Mouse (Mus musculus): ENCODE measurements around the gene Rrp1. TPM values are rescaled to one million over a fixed set of nuclear protein-coding genes. Genes with fewer than 3 reads are reported as not detected.

Rrp1 gene
- polyA plus RNA-seq, 1 experiment, result 385 TPM

DNA sequence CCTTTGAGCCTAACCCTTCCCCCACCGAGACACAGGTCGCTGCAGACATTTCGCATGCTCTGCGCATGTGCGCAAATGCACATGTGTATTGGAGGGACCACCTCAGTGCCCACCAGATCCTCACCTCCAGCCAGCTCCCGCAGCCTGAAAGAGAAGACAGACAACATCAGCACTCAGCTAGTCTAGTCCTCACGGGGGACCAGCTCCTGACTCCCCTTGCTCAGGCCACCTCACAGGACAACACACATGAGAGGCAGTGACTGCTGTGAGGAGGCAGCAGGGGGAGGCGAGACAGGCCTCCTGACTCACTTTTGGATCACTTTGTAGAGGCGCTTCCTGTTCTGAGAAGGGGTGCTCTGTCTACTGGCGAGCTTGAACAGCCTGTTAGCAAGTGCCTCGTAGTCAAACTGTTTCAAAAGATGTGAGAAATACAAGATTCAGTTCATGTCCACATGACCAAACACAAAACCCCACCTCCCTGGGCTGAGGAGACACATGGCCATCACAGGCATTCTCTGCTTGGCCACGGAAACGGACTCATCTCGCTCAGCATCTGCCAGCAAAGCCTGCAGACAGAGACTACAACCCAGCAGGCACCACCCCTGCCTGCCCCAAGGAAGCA lies 10.4 kb downstream of the Rrp1 start:
- no peak for TF ChIP-seq POLR2A (IDR thresholded peaks at IDR 0.05; ENCODE audit: borderline replicate concordance, extremely low read depth, insufficient read depth, insufficient read length, poor library complexity, severe bottlenecking)
- TF ChIP-seq CTCF (IDR thresholded peaks at IDR 0.05; ENCODE audit: borderline replicate concordance, extremely low read depth, insufficient read depth, insufficient read length), result no peak
- DNase-seq (ENCODE audit: low read depth), result no peak

GRCm38 (mm10) chr10:78401127-78401526 lies 11.7 kb downstream of the Rrp1 start:
- TF ChIP-seq CTCF (IDR thresholded peaks at IDR 0.05; ENCODE audit: borderline replicate concordance, extremely low read depth, insufficient read depth, insufficient read length) (no peak), POLR2A (IDR thresholded peaks at IDR 0.05; ENCODE audit: borderline replicate concordance, extremely low read depth, insufficient read depth, insufficient read length, poor library complexity, severe bottlenecking) (no peak)
- DNase-seq (ENCODE audit: low read depth), result no peak

DNA sequence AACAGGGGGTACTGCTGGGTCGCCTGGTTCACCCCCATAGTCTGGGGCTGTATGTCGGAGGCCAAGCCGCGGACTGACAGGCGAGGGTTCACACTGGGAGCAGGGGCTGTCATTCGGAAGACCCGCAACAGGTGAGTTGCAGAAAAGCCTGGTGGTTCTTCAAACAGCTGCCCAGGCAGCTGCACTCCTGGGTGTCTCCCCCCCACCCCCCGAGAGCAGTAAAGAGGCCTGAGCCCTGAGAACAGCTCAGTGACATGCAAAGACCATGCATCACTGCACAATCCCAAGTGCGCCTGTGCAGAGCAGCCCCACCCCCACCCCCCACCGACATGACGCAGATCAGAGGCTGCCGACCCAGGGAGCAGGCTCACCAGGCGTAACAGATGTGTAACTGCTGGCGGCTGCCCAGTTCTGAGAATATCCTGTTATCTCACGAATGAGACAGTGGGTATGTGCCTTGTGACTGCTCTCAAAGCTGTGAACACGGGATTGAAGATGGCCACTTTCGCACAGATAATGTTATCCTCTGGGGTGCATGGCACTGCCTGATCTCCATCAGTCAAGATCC lies 13.7 kb downstream of the Rrp1 start:
- TF ChIP-seq CTCF (IDR thresholded peaks at IDR 0.05; ENCODE audit: borderline replicate concordance, extremely low read depth, insufficient read depth, insufficient read length) (no peak), POLR2A (IDR thresholded peaks at IDR 0.05; ENCODE audit: borderline replicate concordance, extremely low read depth, insufficient read depth, insufficient read length, poor library complexity, severe bottlenecking) (no peak)
- DNase-seq (ENCODE audit: low read depth), result peak; percentile 43

GRCm38 (mm10) chr10:78396625-78396885 lies 16.3 kb downstream of the Rrp1 start:
- DNase-seq (ENCODE audit: low read depth), result no peak
- TF ChIP-seq POLR2A (IDR thresholded peaks at IDR 0.05; ENCODE audit: borderline replicate concordance, extremely low read depth, insufficient read depth, insufficient read length, poor library complexity, severe bottlenecking) (no peak), CTCF (IDR thresholded peaks at IDR 0.05; ENCODE audit: borderline replicate concordance, extremely low read depth, insufficient read depth, insufficient read length) (no peak)

DNA sequence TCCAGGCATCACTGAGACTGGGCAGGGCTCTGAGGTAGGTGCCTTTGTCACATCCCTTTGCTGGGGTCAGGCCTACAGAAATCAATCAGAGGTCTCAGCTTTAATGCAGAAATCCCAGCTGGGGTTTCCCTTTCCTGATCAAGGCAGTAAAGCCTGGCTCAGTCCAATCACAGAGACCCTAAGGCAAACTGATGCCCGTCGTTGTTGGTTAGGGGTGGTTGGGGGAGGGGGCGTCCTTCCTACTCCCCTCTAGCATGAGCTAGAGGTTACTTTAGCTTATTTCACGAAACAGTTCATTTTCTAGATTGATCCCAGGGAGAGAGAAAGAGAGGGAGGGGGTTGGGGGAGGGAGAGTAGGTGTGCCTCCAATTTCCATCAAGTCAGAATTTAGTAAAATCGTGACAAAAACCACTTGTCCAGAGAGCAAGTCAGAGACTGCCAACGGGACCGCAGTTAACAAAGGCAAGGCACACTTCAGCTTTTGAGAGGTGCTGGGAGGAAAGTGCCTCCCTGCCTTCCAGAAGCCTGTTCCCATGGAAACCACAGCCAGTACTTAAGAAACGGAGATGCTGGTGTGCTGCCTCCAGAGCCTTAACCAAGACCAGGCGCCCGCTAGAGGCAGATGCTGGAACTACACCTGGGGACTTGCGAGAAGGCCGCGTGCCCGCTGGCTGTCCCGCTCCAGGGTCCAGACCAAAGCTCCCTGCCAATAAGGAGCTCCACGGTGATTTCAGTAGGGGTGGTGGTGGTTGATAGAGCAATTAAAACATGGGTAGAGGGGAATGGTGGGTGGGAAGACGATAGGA lies 16.8 kb downstream of the Rrp1 start:
- TF ChIP-seq CTCF (IDR thresholded peaks at IDR 0.05; ENCODE audit: borderline replicate concordance, extremely low read depth, insufficient read depth, insufficient read length), result peak; percentile 97
- no peak for TF ChIP-seq POLR2A (IDR thresholded peaks at IDR 0.05; ENCODE audit: borderline replicate concordance, extremely low read depth, insufficient read depth, insufficient read length, poor library complexity, severe bottlenecking)
- peak; percentile 98 for DNase-seq (ENCODE audit: low read depth)

DNA sequence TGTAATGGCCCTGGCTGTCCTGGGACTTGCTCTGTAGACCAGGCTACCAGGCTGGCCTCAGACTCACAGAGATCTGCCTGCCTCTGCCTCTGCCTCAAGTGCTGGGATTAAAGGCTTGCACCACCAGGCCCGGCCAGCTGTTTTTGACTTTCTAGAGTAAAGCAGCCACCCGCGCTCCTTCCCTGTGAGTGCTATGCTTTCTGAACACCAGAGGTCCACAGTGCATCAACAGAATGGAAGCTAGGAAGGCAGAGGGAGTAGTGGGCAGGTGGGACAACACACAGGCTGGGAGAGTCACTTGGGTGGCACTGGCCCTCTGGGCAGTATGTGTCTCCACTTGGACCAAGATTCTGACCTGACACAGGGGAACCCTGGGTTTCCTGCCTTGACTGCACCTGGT lies 17.5 kb downstream of the Rrp1 start:
- peak; percentile 16 for DNase-seq (ENCODE audit: low read depth)
- TF ChIP-seq CTCF (IDR thresholded peaks at IDR 0.05; ENCODE audit: borderline replicate concordance, extremely low read depth, insufficient read depth, insufficient read length), result peak; percentile 6; the same call in 1 of the 2 replicates
- no peak for TF ChIP-seq POLR2A (IDR thresholded peaks at IDR 0.05; ENCODE audit: borderline replicate concordance, extremely low read depth, insufficient read depth, insufficient read length, poor library complexity, severe bottlenecking)

- TF ChIP-seq POLR2A (IDR thresholded peaks at IDR 0.05; ENCODE audit: borderline replicate concordance, extremely low read depth, insufficient read depth, insufficient read length, poor library complexity, severe bottlenecking) (no peak), CTCF (IDR thresholded peaks at IDR 0.05; ENCODE audit: borderline replicate concordance, extremely low read depth, insufficient read depth, insufficient read length) (peak; percentile 86)
- DNase-seq (ENCODE audit: low read depth), result peak; percentile 71
Observed at GRCm38 (mm10) chr10:78392072-78392471, 20.8 kb downstream of the Rrp1 start.

DNA sequence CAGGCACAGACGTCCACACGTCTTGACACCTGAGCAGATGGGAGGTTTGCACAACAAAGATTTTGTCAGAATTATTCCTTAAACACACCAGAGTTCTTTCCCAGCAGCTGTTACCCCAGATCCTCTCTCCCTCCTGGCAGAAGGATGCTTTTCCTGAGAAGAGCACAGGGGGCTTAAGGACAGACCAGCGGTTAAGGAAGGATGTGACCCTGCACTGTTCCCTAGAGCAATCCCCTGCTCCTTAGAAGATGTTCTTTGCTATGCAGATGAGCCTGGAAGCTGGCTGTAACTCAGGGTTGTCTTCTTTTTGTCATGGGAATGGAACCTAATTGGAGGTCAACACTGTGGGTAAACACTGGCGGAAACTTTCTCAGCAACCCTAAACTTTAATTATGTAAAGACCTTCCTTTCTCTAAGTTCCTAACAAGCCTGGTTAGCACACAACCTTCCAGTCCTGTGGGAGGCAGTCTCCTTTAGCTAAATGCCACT lies 21.8 kb downstream of the Rrp1 start:
- TF ChIP-seq CTCF (IDR thresholded peaks at IDR 0.05; ENCODE audit: borderline replicate concordance, extremely low read depth, insufficient read depth, insufficient read length), result no peak
- no peak for TF ChIP-seq POLR2A (IDR thresholded peaks at IDR 0.05; ENCODE audit: borderline replicate concordance, extremely low read depth, insufficient read depth, insufficient read length, poor library complexity, severe bottlenecking)
- DNase-seq (ENCODE audit: low read depth), result peak; percentile 23

- TF ChIP-seq POLR2A (IDR thresholded peaks at IDR 0.05; ENCODE audit: borderline replicate concordance, extremely low read depth, insufficient read depth, insufficient read length, poor library complexity, severe bottlenecking) (no peak), CTCF (IDR thresholded peaks at IDR 0.05; ENCODE audit: borderline replicate concordance, extremely low read depth, insufficient read depth, insufficient read length) (no peak)
- peak; percentile 15 for DNase-seq (ENCODE audit: low read depth)
Observed at GRCm38 (mm10) chr10:78388216-78388980, 24.4 kb downstream of the Rrp1 start.

DNA sequence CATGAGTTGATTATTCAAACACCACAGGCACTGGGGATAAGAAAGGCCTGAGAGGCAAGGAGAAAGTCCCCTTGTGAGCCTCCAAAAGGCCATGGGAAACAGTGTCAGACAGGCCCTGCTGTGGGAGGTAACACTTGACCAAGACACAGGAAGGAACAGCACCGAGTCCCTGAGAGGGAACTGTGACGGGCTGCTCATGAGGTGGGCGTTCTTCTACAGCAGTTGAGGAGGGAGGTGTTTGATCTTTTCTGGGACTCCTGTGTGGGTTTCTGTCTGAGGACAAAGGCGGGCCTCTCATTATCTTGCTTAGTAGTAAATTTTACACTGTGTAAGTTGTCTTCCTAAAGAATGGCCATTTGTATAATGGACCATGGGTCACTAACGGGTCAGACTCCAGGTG lies 27.3 kb downstream of the Rrp1 start:
- TF ChIP-seq CTCF (IDR thresholded peaks at IDR 0.05; ENCODE audit: borderline replicate concordance, extremely low read depth, insufficient read depth, insufficient read length), result no peak
- no peak for TF ChIP-seq POLR2A (IDR thresholded peaks at IDR 0.05; ENCODE audit: borderline replicate concordance, extremely low read depth, insufficient read depth, insufficient read length, poor library complexity, severe bottlenecking)
- no peak for DNase-seq (ENCODE audit: low read depth)

DNA sequence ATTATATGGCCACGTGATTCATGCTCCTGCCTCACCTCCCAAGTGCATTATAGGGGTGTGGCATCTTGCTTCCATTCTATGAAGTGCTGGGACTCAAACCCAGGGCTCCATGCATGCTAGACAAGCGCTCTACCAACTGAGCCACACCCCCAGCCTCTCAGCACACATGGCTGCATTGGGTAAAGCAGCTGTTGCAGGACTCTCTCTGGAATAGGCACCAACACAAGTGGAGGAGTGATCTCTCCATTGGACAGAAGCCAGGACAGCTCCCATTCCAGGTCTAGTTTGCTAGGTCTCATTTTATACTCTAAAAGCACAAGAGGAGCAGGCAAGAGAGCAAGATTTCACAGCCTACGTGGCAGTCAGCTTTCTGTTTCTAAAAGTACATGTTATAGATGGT lies 29.3 kb downstream of the Rrp1 start:
- no peak for TF ChIP-seq CTCF (IDR thresholded peaks at IDR 0.05; ENCODE audit: borderline replicate concordance, extremely low read depth, insufficient read depth, insufficient read length)
- DNase-seq (ENCODE audit: low read depth), result no peak

All from brain, embryonic 14.5 days (tissue).